Mouse (Mus musculus) brain, embryonic 18.5 days (tissue): ENCODE data around the gene Hoxb1.

Experiments used
- DNase-seq: peaks from one replicate; pipeline ENCODE4 v3.0.0-alpha.2; 2012; ENCODE audit warnings: low read depth, low spot score

Gene Hoxb1

DNA sequence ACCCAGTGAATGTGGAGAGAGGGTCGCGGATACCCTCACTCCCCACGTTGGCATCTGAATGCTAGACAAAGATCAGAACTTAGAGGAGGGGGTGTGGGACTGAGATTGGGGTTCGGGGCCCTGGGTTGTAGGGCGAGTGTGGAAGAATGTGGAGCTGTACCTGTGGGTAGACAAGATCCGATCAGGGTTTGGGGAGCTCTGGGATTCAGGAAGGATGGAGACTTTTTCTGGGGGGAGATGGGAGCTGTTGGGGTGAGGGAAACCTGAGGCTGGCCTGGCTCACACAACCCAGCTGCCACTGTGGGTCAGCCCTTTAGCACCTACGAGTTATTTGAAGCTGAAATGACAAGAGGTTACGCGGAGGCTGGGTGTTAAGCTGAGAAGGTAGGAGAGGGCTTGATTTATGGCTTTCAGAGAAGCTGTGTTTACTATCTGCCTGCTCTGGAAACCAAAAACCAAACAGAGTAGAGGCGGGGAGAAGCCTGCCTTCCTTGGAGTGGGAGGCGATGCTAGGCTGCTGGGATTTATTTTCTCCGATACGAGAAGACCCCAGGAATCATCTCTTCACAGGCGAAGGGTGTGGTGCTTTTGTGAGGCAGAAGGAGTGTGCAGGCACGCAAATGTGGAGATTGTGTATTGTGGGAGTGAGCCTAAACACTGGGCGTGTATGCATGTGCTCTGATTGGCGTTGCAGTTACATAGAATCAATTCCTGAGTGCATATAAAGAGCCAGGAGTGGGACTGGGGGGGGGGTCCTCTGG is 32.1 kb upstream of the Hoxb1 start:
- no peak for DNase-seq

DNA sequence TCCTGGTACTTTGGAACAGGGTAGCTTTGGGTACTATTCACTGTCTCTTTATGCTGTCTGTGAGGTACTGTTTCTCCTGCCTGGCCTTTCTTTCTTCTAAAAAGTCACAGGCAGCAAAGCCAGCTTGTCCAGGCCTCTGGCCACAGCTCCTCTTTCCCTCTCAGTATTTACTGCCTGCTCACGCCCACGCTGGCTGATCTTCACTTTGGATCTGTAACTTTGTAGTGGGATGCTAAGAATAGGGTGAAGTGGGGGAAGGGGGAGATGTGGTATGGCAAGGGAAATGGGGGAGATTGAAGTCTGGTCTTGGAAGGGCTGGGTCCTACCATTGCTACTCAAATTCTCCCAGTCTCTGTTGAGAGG is 31.6 kb upstream of the Hoxb1 start:
- no peak for DNase-seq

DNA sequence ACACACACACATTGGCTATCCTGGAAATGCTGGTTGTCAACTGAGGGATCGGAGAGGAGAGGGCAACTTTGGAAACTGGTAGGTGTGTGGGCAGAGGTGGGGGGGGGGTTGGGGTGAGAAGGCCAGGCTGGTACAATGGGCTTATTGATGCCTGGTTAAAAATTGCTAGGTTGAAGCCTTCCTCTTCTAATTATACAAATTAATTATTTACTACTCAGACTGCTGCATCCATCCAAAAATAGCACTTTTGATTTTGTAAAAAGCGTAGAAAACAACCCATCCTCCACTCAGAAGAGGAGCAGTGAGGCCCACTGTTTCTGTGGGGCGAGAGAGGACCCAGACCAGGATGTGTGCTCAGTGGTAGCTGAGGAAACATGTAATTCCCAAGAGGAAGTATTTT is 30.6 kb upstream of the Hoxb1 start:
- no peak for DNase-seq

- DNase-seq: no peak
These were observed 29.0 kb upstream of the Hoxb1 start for GRCm38 (mm10) chr11:96336597-96336996.

- no peak for DNase-seq
These were observed 28.5 kb upstream of the Hoxb1 start for GRCm38 (mm10) chr11:96337026-96337425.

GRCm38 (mm10) chr11:96338957-96339855 is 26.3 kb upstream of the Hoxb1 start:
- no peak for DNase-seq

- no peak for DNase-seq
These were observed 24.7 kb upstream of the Hoxb1 start for GRCm38 (mm10) chr11:96340698-96341365.

GRCm38 (mm10) chr11:96341701-96342575 is 23.6 kb upstream of the Hoxb1 start:
- no peak for DNase-seq

- DNase-seq: no peak
These were observed 23.0 kb upstream of the Hoxb1 start for GRCm38 (mm10) chr11:96342576-96342930.

DNA sequence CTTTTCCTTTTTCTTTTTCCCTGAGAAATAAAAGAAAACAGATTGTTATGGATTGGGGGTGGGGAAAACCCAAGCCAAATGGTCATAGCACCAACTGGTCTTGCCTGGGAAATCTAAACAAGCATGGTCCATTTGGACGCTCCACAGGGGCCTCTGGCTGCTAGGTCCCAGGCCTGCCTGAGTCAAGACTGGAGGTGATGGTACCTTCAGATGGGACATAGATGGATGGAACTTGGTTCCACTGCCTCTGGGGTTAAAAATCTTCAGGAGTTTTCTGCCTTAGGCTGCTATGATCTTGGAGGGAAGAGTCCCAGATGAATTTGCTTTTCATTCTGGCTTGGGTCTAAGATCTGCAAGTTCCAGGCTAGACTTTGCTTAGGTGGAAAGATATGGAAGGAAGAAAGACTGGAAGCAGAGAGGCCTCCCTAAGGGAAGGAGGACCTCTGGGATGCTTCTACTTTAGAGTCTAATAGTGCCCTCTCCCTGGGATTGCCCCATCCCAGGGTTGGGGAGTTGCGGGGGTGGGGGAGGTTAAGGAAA is 22.3 kb upstream of the Hoxb1 start:
- no peak for DNase-seq

DNA sequence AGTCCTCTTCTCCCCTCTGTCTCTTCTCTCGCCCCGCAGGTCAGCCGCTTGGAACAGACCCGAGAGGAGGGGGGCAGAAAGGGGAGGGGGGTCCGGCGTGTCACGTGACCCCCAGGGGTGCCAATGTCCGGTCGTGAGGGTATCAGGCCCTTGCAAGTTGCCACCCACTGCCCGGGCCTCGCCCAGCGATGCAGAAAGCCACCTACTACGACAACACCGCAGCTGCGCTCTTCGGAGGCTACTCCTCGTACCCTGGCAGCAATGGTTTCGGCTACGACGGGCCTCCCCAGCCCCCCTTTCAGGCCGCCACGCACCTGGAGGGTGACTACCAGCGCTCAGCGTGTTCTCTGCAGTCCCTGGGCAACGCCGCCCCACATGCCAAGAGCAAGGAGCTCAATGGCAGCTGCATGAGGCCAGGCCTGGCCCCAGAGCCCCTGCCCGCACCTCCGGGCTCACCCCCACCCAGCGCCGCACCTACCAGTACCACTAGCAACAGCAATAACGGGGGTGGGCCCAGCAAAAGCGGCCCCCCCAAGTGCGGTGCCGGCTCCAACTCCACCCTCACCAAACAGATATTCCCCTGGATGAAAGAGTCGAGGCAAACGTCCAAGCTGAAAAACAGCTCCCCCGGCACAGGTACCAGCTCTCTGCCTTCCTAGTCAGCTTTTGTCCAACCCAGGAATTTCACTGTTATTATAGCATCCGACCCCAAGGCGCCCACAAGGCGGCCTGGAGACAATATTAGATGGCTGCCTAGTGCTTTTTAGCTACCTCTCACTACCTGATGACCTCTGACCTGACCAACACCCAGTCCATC is 21.3 kb upstream of the Hoxb1 start:
- no peak for DNase-seq

DNA sequence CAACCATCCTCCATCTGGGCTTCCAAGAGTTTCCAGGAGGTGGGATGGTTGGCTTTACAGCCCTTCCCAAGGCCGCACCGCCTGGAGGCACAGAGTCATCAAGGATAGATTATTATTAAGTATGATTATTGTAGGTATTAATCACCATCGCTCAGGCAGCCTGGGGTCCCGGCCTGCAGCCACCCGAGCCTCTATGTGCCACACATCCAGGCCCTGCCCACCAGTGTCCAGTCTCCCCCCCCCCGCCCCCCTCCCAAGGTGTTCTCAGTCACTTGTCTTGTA is 20.7 kb upstream of the Hoxb1 start:
- DNase-seq: no peak

DNA sequence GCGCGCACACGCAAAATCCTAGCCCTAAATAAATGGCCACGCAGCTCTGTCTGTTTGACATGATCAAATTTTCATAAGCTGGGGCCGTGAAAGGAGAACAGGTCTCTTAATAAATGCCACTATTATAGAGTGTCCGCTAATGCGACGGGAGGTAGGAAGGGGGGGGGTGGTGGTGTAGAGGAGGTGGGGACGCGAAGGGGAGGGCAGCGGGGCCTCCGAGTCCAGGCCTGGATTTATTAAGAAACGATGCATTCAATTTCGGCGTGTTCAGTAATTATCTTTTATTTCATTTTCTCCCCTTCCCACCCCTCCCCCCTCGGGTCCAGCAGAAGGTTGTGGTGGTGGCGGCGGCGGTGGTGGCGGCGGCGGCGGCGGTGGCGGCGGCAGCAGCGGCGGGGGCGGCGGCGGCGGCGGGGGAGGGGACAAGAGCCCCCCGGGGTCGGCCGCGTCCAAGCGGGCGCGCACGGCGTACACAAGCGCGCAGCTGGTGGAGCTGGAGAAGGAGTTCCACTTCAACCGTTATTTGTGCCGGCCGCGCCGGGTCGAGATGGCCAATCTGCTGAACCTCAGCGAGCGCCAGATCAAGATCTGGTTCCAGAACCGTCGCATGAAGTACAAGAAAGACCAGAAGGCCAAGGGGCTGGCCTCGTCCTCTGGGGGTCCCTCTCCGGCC is 20.2 kb upstream of the Hoxb1 start:
- no peak for DNase-seq

DNA sequence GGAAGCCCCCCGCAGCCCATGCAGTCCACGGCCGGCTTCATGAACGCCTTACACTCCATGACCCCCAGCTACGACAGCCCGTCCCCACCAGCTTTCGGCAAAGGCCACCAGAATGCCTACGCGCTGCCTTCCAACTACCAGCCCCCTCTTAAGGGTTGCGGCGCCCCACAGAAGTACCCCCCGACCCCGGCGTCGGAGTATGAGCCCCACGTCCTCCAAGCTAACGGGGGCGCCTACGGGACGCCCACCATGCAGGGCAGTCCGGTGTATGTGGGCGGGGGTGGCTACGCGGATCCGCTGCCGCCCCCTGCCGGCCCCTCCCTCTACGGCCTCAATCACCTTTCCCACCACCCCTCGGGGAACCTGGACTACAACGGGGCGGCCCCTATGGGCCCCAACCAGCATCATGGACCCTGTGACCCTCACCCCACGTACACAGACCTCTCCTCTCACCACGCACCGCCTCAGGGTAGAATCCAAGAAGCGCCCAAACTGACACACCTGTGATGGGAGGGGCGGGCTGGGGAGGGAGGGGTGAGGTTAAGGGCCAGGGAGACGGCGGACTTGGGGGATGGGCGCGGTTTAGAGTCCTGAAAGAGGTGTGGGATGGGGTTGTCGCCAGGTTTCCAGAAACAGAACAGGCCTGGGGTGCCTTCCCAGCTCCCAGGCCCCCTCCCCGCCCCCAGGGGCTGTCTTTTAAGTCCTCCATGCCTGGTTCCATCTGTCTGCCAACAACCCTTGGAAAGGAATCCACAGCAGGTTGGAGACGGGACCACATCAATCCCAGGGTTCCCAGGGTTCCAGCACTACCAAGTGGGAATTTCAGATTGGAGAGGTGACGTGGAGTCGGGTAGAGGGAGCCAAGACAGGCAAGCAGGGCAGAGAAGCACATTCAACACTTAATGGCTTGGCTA is 19.4 kb upstream of the Hoxb1 start:
- no peak for DNase-seq

DNA sequence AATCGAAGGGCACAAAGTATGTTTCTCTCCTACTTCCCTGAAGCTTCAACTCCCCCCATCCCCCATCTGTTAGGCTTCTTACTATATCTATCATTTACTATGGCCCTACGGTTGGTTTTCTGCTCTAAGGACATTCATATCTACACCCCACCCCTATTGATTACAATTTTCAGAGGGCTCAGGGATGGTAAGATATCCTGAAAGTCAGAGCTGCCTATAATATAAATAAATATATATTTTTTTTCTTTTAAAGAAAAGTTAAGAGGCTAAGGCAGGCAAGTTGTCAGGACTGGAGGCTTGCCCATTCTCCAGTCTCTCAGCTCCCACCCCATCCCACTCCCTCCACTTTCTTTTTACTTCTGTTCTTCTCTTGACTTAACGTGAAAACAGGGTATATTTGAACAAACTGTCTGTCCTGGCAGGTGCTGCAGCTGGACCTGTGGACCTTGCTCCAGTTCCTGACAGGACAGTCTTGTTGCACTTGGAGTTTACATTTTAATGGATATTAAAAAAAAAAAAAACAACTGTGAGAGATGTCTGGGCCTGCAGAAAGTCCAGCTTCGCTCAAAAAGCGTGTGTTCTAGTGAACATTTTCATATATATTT is 18.5 kb upstream of the Hoxb1 start:
- DNase-seq: no peak

- DNase-seq: no peak
These were observed 17.8 kb upstream of the Hoxb1 start for GRCm38 (mm10) chr11:96347717-96348116.

- no peak for DNase-seq
These were observed 17.2 kb upstream of the Hoxb1 start for GRCm38 (mm10) chr11:96348141-96348928.

GRCm38 (mm10) chr11:96348988-96349387 is 16.6 kb upstream of the Hoxb1 start:
- DNase-seq: no peak
